Mouse (Mus musculus) heart, embryonic 14.5 days (tissue): ENCODE data around the gene Numbl. TPM values are rescaled to one million over a fixed set of nuclear protein-coding genes. Genes with fewer than 3 reads are reported as not detected.

Source experiments
- ATAC-seq: fragments of 200-750 bp; cut with Nextera tagmentation; 2 replicates; pipeline ENCODE4 v1.8.0; 2017; ENCODE audit warnings: low read depth, moderate TSS enrichment; ENCODE audit not compliant: insufficient number of reproducible peaks, insufficient read depth, low FRiP score
- H3K27ac ChIP-seq, 2 experiments: fragments of 200-500 bp in 1 of 2; fragments of 300-500 bp in 1 of 2; sonication (generic) in 1 of 2; replicated peaks in 1 of 2; 2 replicates each; pipeline ENCODE4 v1.5.1; 2012 to 2014; ENCODE audit warnings: low read depth in 2 of 2, low read length in 2 of 2, control low read depth in 1 of 2, mild to moderate bottlenecking in 1 of 2, mixed read lengths in 1 of 2; ENCODE audit not compliant: control insufficient read depth in 1 of 2, insufficient read depth in 1 of 2
- H3K27me3 ChIP-seq: fragments of 300-500 bp; sonication (generic); 2 replicates; pipeline ENCODE4 v1.6.1; 2014; ENCODE audit warnings: mild to moderate bottlenecking, low read length, control low read depth; ENCODE audit not compliant: control insufficient read depth, insufficient read depth
- H3K36me3 ChIP-seq: fragments of 300-500 bp; sonication (generic); 2 replicates; pipeline ENCODE4 v1.6.1; 2014; ENCODE audit warnings: mild to moderate bottlenecking, control low read depth, low read length, mixed read lengths; ENCODE audit not compliant: control insufficient read depth, insufficient read depth
- H3K4me1 ChIP-seq, 2 experiments: fragments of 200-500 bp in 1 of 2; fragments of 300-500 bp in 1 of 2; sonication (generic) in 1 of 2; 2 replicates each; pipeline ENCODE4 v1.6.1; 2012 to 2014; ENCODE audit warnings: low read length in 2 of 2, control low read depth in 1 of 2, mixed read lengths in 1 of 2; ENCODE audit not compliant: control insufficient read depth in 2 of 2, insufficient read depth in 2 of 2
- H3K4me2 ChIP-seq: fragments of 300-500 bp; sonication (generic); 2 replicates; pipeline ENCODE4 v1.6.1; 2014; ENCODE audit warnings: mild to moderate bottlenecking, low read length
- H3K4me3 ChIP-seq, 2 experiments: fragments of 200-500 bp in 1 of 2; fragments of 300-500 bp in 1 of 2; sonication (generic) in 1 of 2; 2 replicates each; pipeline ENCODE4 v1.5.1; 2012 to 2014; ENCODE audit warnings: low read length in 2 of 2, mild to moderate bottlenecking in 2 of 2, control low read depth in 1 of 2, low read depth in 1 of 2, moderate library complexity in 1 of 2; ENCODE audit not compliant: control insufficient read depth in 1 of 2, insufficient read depth in 1 of 2
- H3K9ac ChIP-seq: fragments of 300-500 bp; sonication (generic); 2 replicates; pipeline ENCODE4 v1.6.1; 2014; ENCODE audit warnings: mild to moderate bottlenecking, low read length
- H3K9me3 ChIP-seq: fragments of 300-500 bp; sonication (generic); 2 replicates; pipeline ENCODE4 v1.6.1; 2016; ENCODE audit warnings: low read length, control low read depth; ENCODE audit not compliant: control insufficient read depth
- WGBS: fragments of 180-500 bp; shearing (Covaris S2); extraction: QIAGEN DNeasy Blood & Tissue Kit; methylation state at CpG from one replicate; pipeline ENCODE4 v1.1.7; 2014; 5-methylcytosine and 5-hydroxymethylcytosine counted together
- polyA plus RNA-seq: library from polyadenylated mRNA; unstranded; fragments of >200 nt; fragmentation: Nextera tagmentation; extraction: Ambion mirVana; gene quantifications from 2 replicates; pipeline ENCODE4 v1.2.1, GENCODE M21; 2014

Numbl gene
- polyA plus RNA-seq, 1 experiment from 2014 or later: 5.4 TPM

GRCm38 (mm10) chr7:27291795-27292466 lies 33.7 kb downstream of the Numbl start:
- 0 out of 2 replicates have a peak, but pooled peaks have one; percentile 13 for ATAC-seq
- H3K9ac ChIP-seq: no peak overlapping the region
- H3K27ac ChIP-seq: no peak overlapping the region
- H3K4me1 ChIP-seq: 0 out of 4 replicates have a peak, but pooled peaks cover 0 to 3% of the 10 kb centered on the region in 2 experiments
- H3K27me3 ChIP-seq: no peaks in the 10 kb centered on the region
- no peak overlapping the region for H3K4me3 ChIP-seq
- 45% methylated on average over 12 of the region's 12 CpGs for WGBS
- no peaks in the 10 kb centered on the region for H3K36me3 ChIP-seq
- peaks cover 3% of the 10 kb centered on the region; the same call in 1 of the 2 replicates for H3K9me3 ChIP-seq
- H3K4me2 ChIP-seq: no peak overlapping the region

GRCm38 (mm10) chr7:27295956-27296355 lies 37.7 kb downstream of the Numbl start:
- no peaks in the 10 kb centered on the region for H3K36me3 ChIP-seq
- H3K4me2 ChIP-seq: no peak overlapping the region
- no peak overlapping the region for H3K27ac ChIP-seq
- H3K9ac ChIP-seq: no peak overlapping the region
- H3K4me3 ChIP-seq: no peak overlapping the region
- no peak for ATAC-seq
- no peaks in the 10 kb centered on the region for H3K27me3 ChIP-seq
- 0 out of 2 replicates have a peak, but pooled peaks cover 3% of the 10 kb centered on the region for H3K9me3 ChIP-seq
- WGBS: 68% methylated on average over 4 of the region's 4 CpGs
- 0 out of 4 replicates have a peak, but pooled peaks cover 0 to 3% of the 10 kb centered on the region in 2 experiments for H3K4me1 ChIP-seq

- Histone ChIP-seq H3K9ac (no peak overlapping the region), H3K27ac (no peak overlapping the region), H3K4me3 (no peak overlapping the region), H3K36me3 (no peaks in the 10 kb centered on the region), H3K4me1 (0 out of 4 replicates have a peak, but pooled peaks cover 0 to 3% of the 10 kb centered on the region in 2 experiments), H3K9me3 (0 out of 2 replicates have a peak, but pooled peaks cover 3% of the 10 kb centered on the region), H3K4me2 (no peak overlapping the region), H3K27me3 (no peaks in the 10 kb centered on the region)
- ATAC-seq: no peak
- WGBS: 86% methylated on average over 4 of the region's 4 CpGs
These were observed 38.3 kb downstream of the Numbl start for GRCm38 (mm10) chr7:27296518-27296917.

- ATAC-seq: no peak
- H3K4me1 ChIP-seq: no peaks in the 10 kb centered on the region
- 85% methylated on average over 16 of the region's 16 CpGs for WGBS
- H3K9me3 ChIP-seq: 0 out of 2 replicates have a peak, but pooled peaks cover 3% of the 10 kb centered on the region
- no peak overlapping the region for H3K9ac ChIP-seq
- no peak overlapping the region for H3K27ac ChIP-seq
- H3K4me2 ChIP-seq: no peak overlapping the region
- H3K36me3 ChIP-seq: no peaks in the 10 kb centered on the region
- peaks cover 3% of the 10 kb centered on the region; the same call in 1 of the 2 replicates for H3K27me3 ChIP-seq
- H3K4me3 ChIP-seq: no peak overlapping the region
These were observed 39.9 kb downstream of the Numbl start for GRCm38 (mm10) chr7:27298033-27298610.

GRCm38 (mm10) chr7:27298816-27299215 lies 40.6 kb downstream of the Numbl start:
- 0 out of 2 replicates have a peak, but pooled peaks cover 3% of the 10 kb centered on the region for H3K9me3 ChIP-seq
- no peak overlapping the region for H3K4me2 ChIP-seq
- peaks cover 3% of the 10 kb centered on the region; the same call in 1 of the 2 replicates for H3K27me3 ChIP-seq
- no peak overlapping the region for H3K4me3 ChIP-seq
- H3K4me1 ChIP-seq: no peaks in the 10 kb centered on the region
- WGBS: 72% methylated on average over 6 of the region's 6 CpGs
- H3K27ac ChIP-seq: no peak overlapping the region
- H3K36me3 ChIP-seq: no peaks in the 10 kb centered on the region
- ATAC-seq: no peak
- no peak overlapping the region for H3K9ac ChIP-seq

- Histone ChIP-seq H3K9ac (no peak overlapping the region), H3K36me3 (0 out of 2 replicates have a peak, but pooled peaks cover 4% of the 10 kb centered on the region), H3K27me3 (peaks cover 7% of the 10 kb centered on the region; the same call in 1 of the 2 replicates), H3K4me1 (no peaks in the 10 kb centered on the region), H3K4me2 (no peak overlapping the region), H3K4me3 (no peak overlapping the region), H3K9me3 (0 out of 2 replicates have a peak, but pooled peaks cover 3% of the 10 kb centered on the region), H3K27ac (no peak overlapping the region)
- 52% methylated on average over 4 of the region's 4 CpGs for WGBS
- no peak for ATAC-seq
These were observed 42.1 kb downstream of the Numbl start for GRCm38 (mm10) chr7:27300351-27300750.

- Histone ChIP-seq H3K27me3 (peaks cover 9% of the 10 kb centered on the region), H3K4me2 (no peak overlapping the region), H3K9me3 (0 out of 2 replicates have a peak, but pooled peaks cover 3% of the 10 kb centered on the region), H3K9ac (no peak overlapping the region), H3K36me3 (peaks cover 5% of the 10 kb centered on the region; the same call in 1 of the 2 replicates), H3K4me3 (no peak overlapping the region), H3K4me1 (no peaks in the 10 kb centered on the region), H3K27ac (no peak overlapping the region)
- 77% methylated on average over 5 of the region's 5 CpGs for WGBS
- no peak for ATAC-seq
These were observed 42.6 kb downstream of the Numbl start for GRCm38 (mm10) chr7:27300801-27301200.
